Mouse (Mus musculus) ES-Bruce4 (cell line): Measurements from ENCODE around the gene Setd3. TPM values are rescaled to one million over a fixed set of nuclear protein-coding genes. Genes with fewer than 3 reads are reported as not detected.

Experiments
- H3K27ac ChIP-seq: 2 replicates; pipeline ENCODE4 v1.5.1; 2012; ENCODE audit warnings: low read length, inconsistent platforms; ENCODE audit not compliant: insufficient read depth
- H3K27me3 ChIP-seq: 2 replicates; pipeline ENCODE4 v1.6.1; 2012; ENCODE audit warnings: mild to moderate bottlenecking, low read length, inconsistent platforms; ENCODE audit not compliant: control insufficient read depth, poor library complexity, insufficient read depth, severe bottlenecking
- H3K36me3 ChIP-seq: 2 replicates; pipeline ENCODE4 v1.6.1; 2012; ENCODE audit warnings: inconsistent platforms, mild to moderate bottlenecking, low read length, moderate library complexity; ENCODE audit not compliant: control insufficient read depth, poor library complexity, insufficient read depth, severe bottlenecking
- H3K4me1 ChIP-seq: one replicate; pipeline ENCODE4 v1.8.1; 2011; ENCODE audit warnings: low read length; ENCODE audit not compliant: control insufficient read depth, insufficient read depth
- H3K4me3 ChIP-seq: 2 replicates; pipeline ENCODE4 v1.5.1; 2011; ENCODE audit warnings: low read depth, mild to moderate bottlenecking, low read length
- H3K9ac ChIP-seq: 2 replicates; pipeline ENCODE4 v1.6.1; 2012; ENCODE audit warnings: low read depth, mild to moderate bottlenecking, inconsistent platforms; ENCODE audit not compliant: poor library complexity, severe bottlenecking
- H3K9me3 ChIP-seq: replicated peaks from 2 replicates; pipeline ENCODE4 v1.6.1; 2012; ENCODE audit warnings: mild to moderate bottlenecking, low read length, inconsistent platforms; ENCODE audit not compliant: control insufficient read depth, poor library complexity, insufficient read depth, severe bottlenecking
- CTCF ChIP-seq: IDR thresholded peaks from one replicate; pipeline ENCODE4 v1.8.1; 2011; ENCODE audit warnings: low read depth, low read length
- EP300 ChIP-seq: IDR thresholded peaks from 2 replicates; pipeline ENCODE4 v1.6.1; 2011; ENCODE audit warnings: low read depth, low read length; ENCODE audit not compliant: insufficient read depth
- POLR2A ChIP-seq: IDR thresholded peaks from one replicate; pipeline ENCODE4 v1.8.1; 2011; ENCODE audit warnings: low read length; ENCODE audit not compliant: insufficient read depth
- polyA plus RNA-seq: library from polyadenylated mRNA; stranded (reverse); fragments of >200 nt; gene quantifications from 2 replicates; pipeline ENCODE4 v1.2.4, GENCODE M21; 2011; ENCODE audit warnings: low read depth; ENCODE audit not compliant: missing spikeins, insufficient read depth, insufficient read length

The Setd3 gene
- polyA plus RNA-seq, 1 experiment, result 84.5 TPM

DNA sequence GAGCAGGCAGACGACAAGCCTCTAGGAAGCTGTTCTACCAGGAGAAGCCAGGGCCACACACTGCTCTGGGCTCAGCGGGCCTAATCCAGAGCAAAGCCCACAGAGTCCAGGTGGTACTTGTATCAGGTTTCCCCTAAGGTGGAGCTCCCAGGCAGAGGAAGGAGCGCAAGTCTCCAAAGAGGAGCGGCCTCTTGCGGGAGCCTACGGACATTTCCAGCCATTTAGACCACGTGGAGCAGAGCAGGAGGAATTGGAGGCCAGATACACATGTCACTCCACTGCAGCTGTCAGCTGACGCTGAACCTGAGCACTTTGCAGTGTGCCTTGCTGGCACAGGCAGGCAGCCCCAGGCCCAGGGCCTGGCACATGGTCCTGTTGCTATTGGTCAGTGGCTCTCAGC, 36.0 kb upstream of the Setd3 start:
- Histone ChIP-seq H3K27me3 (no peaks in the 10 kb centered on the region), H3K4me1 (no peaks in the 10 kb centered on the region), H3K36me3 (no peaks in the 10 kb centered on the region), H3K9ac (no peak overlapping the region), H3K27ac (no peak overlapping the region), H3K4me3 (no peak overlapping the region), H3K9me3 (no peaks in the 10 kb centered on the region)
- no peak for TF ChIP-seq POLR2A
- TF ChIP-seq EP300, result no peak

DNA sequence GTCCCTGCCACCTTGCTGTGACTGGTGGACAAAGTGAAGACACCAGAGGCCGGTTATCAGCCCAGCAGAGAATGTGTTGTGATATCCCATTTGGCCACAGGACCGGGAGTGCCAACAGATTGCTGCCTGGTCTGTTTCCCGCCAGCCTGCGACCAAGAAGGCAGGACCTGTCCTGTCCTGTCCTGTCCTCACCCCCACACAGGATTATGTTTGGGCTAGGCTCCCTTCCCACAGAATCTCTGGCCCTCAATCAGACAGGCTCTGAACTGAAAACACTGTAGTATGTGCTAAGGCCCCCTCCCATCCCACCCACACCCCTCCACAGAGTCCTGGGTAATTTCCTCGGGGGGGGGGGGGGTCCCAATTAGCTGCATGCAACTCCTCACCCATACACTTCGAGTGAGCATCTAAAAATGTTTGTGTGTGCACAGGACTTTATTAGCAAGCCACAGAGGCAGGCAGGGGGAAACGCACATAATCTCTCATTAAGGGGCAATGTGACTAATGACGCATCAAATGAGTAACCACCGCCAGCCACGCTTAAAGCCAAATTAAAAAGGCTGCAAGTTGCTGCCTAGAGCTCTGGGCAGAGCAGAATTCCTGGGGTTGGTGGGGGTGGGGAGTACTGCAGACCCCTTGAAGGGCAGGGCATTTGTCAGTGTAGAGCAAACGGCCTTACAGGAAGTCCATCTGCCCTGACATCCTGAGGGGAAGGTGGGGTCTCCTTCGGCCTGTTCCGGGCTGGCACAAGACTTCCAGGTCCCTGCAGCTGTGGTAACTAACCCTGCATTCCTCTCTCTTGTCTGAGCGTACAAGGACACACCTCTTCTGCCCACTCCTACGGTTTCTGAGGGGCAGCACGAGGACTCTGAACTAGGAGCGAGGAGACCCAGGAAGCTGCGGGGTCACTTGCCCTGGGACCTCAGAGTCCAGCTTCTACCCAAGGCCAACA, 34.3 kb upstream of the Setd3 start:
- Histone ChIP-seq H3K27ac (no peak overlapping the region), H3K9ac (no peak overlapping the region), H3K27me3 (no peaks in the 10 kb centered on the region), H3K9me3 (no peaks in the 10 kb centered on the region), H3K4me3 (no peak overlapping the region), H3K36me3 (no peaks in the 10 kb centered on the region), H3K4me1 (no peaks in the 10 kb centered on the region)
- TF ChIP-seq POLR2A (no peak), EP300 (no peak), CTCF (no peak)

DNA sequence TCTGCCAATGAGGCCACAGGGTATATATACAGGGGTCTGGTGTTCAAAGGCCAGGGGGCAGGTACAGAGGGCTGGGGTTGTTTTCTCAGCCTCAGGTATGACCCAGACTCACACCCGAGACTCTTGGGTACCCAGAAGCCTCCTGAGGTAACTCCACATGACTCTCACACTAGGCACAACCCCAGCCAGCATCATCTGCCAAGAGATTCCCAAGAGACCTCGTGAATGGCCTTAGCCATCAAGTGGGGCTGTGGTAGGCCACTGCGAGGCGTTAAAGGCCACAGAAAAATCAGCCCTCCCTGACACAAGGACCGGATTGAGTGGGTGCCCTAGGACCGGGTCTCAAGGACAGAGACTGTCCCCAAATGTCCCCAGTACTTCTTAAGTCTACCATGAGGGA, 33.4 kb upstream of the Setd3 start:
- H3K36me3 ChIP-seq, result no peaks in the 10 kb centered on the region
- no peak overlapping the region for H3K9ac ChIP-seq
- no peaks in the 10 kb centered on the region for H3K9me3 ChIP-seq
- no peaks in the 10 kb centered on the region for H3K4me1 ChIP-seq
- H3K27me3 ChIP-seq, result no peaks in the 10 kb centered on the region
- H3K4me3 ChIP-seq, result no peak overlapping the region
- H3K27ac ChIP-seq, result no peak overlapping the region
- TF ChIP-seq EP300 (no peak), POLR2A (no peak), CTCF (no peak)

DNA sequence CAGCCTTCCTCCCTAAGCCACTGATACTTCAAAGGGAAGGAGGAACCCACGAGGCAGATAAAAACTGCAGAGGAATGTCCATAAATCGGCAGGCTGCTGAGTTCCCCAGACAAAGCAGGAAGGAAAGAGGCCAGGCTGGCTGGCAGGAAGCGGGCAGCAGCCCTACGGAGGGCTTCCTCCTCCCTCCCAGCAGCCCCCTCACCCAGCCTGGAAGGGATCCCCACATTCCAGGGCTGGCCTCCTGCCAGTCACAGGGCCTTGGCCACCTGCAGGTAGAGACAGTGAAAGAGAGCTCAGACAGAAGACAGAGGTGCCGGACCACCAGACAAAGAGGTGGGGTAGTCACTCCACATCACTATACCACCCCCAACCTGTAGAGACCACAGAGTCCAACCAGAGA, 33.0 kb upstream of the Setd3 start:
- Histone ChIP-seq H3K36me3 (no peaks in the 10 kb centered on the region), H3K9ac (no peak overlapping the region), H3K9me3 (no peaks in the 10 kb centered on the region), H3K27me3 (no peaks in the 10 kb centered on the region), H3K27ac (no peak overlapping the region), H3K4me3 (no peak overlapping the region), H3K4me1 (no peaks in the 10 kb centered on the region)
- TF ChIP-seq POLR2A (no peak), EP300 (no peak), CTCF (no peak)

DNA sequence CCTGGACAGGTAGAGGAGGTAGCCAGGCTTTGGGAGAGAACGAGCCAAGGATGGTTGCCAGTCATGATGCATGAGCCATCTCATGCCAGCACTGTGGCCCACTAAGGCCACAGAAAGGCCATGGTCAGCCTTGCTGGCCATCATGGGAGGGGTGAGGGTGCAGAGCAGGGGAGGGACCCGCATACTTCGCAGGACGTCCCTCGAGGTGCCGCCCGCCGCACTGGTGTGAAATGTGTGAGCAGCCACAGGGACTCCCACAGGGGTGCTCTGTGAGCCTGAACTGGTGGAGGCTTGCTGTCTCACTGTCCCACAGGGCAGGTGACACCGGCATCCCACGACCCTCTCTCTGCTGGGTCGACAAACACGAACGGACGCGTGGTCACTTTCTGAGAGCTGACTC, 31.5 kb upstream of the Setd3 start:
- no peak for TF ChIP-seq EP300
- TF ChIP-seq CTCF, result no peak
- TF ChIP-seq POLR2A, result no peak
- no peak overlapping the region for H3K9ac ChIP-seq
- no peaks in the 10 kb centered on the region for H3K4me1 ChIP-seq
- H3K27me3 ChIP-seq, result no peaks in the 10 kb centered on the region
- H3K9me3 ChIP-seq, result no peaks in the 10 kb centered on the region
- H3K4me3 ChIP-seq, result no peak overlapping the region
- 0 out of 2 replicates have a peak, but pooled peaks cover 4% of the 10 kb centered on the region for H3K36me3 ChIP-seq
- H3K27ac ChIP-seq, result no peak overlapping the region

DNA sequence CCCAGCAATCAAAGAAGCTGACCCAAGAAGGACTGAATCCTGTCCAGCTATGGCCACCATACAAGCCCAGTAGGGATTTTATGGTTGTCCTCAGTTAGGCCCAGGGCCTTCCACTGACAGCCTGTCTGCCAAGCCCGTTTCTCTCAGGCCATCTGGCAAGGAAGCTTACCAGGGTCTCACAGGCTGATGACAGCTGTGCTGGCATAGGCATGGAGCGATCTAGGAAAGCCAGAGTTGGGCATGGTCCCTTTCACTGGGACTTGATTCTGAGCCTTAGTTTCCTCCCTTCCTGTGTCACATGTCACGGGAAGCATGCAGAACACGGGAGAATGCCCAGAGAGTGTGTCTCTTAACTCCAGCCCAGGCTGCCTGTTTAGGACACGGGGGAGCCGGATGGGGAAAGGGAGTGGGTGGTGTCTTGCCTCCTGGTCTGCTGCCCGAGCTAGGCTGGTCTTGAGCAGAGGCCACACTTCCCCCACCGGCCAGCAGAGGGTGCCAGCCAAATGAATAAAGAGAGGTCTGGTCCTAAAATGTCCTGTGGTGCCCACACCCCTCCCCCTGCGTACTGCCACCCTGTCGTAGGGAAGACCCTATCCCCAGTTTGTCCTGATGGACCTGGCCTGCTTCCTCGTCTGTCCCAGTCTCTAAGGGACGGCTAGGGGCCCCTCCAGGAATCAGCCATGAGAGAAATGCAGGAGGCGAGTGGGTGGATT, 29.8 kb upstream of the Setd3 start:
- Histone ChIP-seq H3K36me3 (0 out of 2 replicates have a peak, but pooled peaks cover 4% of the 10 kb centered on the region), H3K4me1 (no peaks in the 10 kb centered on the region), H3K9ac (no peak overlapping the region), H3K27ac (no peak overlapping the region), H3K4me3 (no peak overlapping the region), H3K9me3 (no peaks in the 10 kb centered on the region), H3K27me3 (no peaks in the 10 kb centered on the region)
- TF ChIP-seq CTCF (peak; percentile 80), EP300 (no peak), POLR2A (no peak)
